Mouse (Mus musculus) activated CD4-positive, CD25-positive, alpha-beta regulatory T cell (primary cell): ENCODE results near the gene Calu. TPM values are rescaled to one million over a fixed set of nuclear protein-coding genes. Genes with fewer than 3 reads are reported as not detected.

Source experiments
- polyA plus RNA-seq, 2 experiments: library from polyadenylated mRNA; unstranded; fragments of 100-300 nt; shearing (Covaris generic); gene quantifications; one replicate each; pipeline ENCODE4 v1.2.1; 2017

Gene Calu
- polyA plus RNA-seq = 10 to 100 TPM; 77.0 to 88.0 TPM

DNA sequence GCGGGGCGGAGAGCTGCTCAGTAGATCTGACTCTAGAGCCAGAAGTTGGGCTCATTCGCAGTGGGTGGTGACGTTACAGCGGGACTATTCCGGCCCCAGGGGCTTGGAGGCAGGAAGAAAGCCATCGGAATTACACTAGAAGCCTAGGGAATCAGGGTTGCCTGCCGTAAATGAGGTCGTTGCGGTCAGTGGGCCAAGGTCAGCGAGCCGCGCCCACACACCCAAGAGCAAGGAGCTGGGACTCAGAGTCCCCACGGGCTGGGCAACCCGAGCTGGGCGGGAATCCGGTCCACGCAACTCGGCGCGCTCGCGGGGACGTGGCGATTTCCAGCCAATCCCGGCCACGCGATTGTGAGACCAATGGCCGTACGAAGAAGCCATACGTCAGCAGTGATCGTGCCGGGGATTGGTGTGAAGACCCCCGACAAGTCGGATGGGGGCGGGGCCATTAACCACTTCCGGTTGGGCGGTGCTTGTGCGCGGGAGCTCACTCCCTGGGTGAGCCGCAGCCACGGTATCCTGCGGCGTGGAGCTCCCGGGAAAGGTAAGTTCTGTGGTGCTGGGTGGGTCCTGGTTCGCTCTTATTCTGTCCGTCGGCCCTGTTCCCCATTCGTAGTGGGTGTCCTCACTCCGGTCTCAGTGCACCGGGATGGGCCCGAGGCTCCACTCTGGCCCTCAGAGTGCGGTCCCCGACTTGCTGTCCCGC, at the start of gene Calu:
TSS of gene Calu (plus strand) at position 405 of the 706 bp plus-strand sequence.

DNA sequence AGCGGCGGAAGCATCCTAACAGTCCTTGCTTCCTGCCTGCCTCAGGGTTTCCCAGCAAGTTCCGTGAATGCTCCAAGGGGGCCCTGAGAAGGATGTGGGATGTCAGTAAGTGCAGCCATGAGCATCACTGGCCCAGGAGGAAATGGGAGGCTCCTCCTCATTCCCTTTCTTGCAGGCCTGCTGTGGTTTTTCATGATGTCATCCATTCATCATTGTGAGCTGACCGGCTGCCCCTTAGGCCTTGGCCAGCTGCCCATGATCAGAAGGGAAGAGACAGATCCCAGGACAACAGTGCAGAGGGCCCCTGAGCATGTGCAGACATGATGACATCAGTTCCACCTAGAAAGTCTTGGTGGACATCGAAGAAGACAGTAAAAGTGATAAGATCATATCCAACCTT, 29.0 kb upstream of the Calu start, which contains the start of gene Fam71f1:
TSS of gene Fam71f1 (plus strand) at position 262 of the 400 bp plus-strand sequence.

GRCm38 (mm10) chr6:29388052-29388518, 40.2 kb downstream of the Calu start, which contains the start of gene Opn1sw:
Gene Opn1sw, minus strand, starts transcription at chr6:29388468.

DNA sequence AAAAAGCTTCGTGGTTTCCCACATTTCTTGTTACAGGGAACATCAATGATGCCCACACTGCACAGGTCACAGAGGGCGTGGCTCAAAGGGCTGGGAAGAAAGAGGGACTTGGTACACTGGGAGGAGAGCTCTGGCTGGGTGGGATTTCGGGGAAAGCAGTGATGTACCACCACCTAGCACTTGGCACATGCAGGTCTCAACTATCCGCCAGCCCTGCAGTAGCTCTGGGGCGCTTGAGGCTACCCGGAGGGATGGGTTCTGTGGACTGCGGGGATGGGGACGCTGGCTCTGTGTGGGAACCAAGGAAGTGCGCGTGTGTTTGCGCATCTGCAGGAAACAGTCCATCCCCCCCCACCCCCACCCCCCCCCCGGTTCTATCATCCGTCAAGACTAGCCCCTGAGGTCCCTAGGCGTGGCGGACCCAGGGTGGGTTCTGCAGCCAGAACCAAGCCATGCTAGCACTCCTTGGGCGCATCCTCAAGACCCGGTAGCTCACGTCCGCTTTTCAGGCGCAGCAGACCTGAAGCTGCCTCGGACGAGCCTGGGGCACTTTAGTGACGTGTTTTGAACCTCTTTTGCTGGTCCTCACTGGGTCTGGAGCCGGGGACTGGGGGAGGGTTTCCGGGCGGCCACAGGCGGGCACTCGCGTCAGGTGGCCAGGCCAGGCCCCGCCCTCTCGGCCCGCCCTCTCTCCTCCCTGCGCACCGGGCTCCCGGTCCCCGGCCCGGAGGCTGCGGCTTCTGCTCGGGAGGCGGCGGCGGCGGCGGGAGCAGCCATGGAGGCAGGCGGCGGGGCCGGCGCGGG, 48.2 kb downstream of the Calu start, which contains the start of gene Ccdc136:
TSS of gene Ccdc136 (plus strand) at position 400 of the 804 bp plus-strand sequence.

Other genes with a start within 250 kb of the Calu start
- 10 to 100 TPM; 59.0 to 60.0 TPM for gene Rbm28, start 183.1 kb upstream of the Calu start, polyA plus RNA-seq
- gene Prrt4, start 168.5 kb upstream of the Calu start, polyA plus RNA-seq = under 1 TPM; 0.12 to 0.54 TPM
- gene Impdh1, start 131.7 kb upstream of the Calu start, polyA plus RNA-seq = 100 to 1,000 TPM in 1 of 2 experiments, 10 to 100 TPM in 1; 71.6 to 112 TPM
- 10 to 100 TPM; 21.0 to 65.3 TPM for gene Hilpda, start 75.6 kb upstream of the Calu start, polyA plus RNA-seq
- under 1 TPM; 0.21 to 0.84 TPM for gene Fam71f2, start 68.5 kb upstream of the Calu start, polyA plus RNA-seq
- not detected for gene Fam71f1, start 28.9 kb upstream of the Calu start, polyA plus RNA-seq
- gene Opn1sw, start 40.4 kb downstream of the Calu start, polyA plus RNA-seq = under 1 TPM; 0.24 to 0.36 TPM
- gene Ccdc136, start 48.2 kb downstream of the Calu start, polyA plus RNA-seq = under 1 TPM; 0.17 to 0.79 TPM
- under 1 TPM in 1 of 2 experiments, not detected in 1; 0.11 TPM for gene Flnc, start 85.2 kb downstream of the Calu start, polyA plus RNA-seq
- gene Atp6v1f, start 119.6 kb downstream of the Calu start, polyA plus RNA-seq = 100 to 1,000 TPM; 386 to 451 TPM
- gene Atp6v1fnb, start 123.4 kb downstream of the Calu start, polyA plus RNA-seq = under 1 TPM in 1 of 2 experiments, not detected in 1; 0.43 TPM
- under 1 TPM; 0.20 to 0.42 TPM for gene Kcp, start 159.9 kb downstream of the Calu start, polyA plus RNA-seq
- 10 to 100 TPM; 13.0 to 36.4 TPM for gene Irf5, start 178.6 kb downstream of the Calu start, polyA plus RNA-seq